Mouse (Mus musculus): ENCODE measurements around the gene Mars.
A peak's percentile ranks its signal among the peaks of the same experiment; 100 is the strongest.

- TF ChIP-seq CTCF (IDR thresholded peaks at IDR 0.05; ENCODE audit: control insufficient read depth, insufficient read depth, low read length) (peak; percentile 94), POLR2A (IDR thresholded peaks at IDR 0.05; ENCODE audit: borderline replicate concordance, control insufficient read depth, low read depth, low read length) (no peak)
These were observed 30.5 kb upstream of the Mars start, which contains the start of gene Gli1 for GRCm38 (mm10) chr10:127341891-127342639.
